Mouse (Mus musculus) hindlimb bud, embryonic 11.5 days (tissue): ENCODE data around the gene Shank2.

Experiments used
- DNase-seq: peaks from one replicate; pipeline ENCODE4 v3.0.0-alpha.2; 2012; ENCODE audit warnings: low read depth, low spot score; ENCODE audit errors: extremely low spot score

Shank2 gene

DNA sequence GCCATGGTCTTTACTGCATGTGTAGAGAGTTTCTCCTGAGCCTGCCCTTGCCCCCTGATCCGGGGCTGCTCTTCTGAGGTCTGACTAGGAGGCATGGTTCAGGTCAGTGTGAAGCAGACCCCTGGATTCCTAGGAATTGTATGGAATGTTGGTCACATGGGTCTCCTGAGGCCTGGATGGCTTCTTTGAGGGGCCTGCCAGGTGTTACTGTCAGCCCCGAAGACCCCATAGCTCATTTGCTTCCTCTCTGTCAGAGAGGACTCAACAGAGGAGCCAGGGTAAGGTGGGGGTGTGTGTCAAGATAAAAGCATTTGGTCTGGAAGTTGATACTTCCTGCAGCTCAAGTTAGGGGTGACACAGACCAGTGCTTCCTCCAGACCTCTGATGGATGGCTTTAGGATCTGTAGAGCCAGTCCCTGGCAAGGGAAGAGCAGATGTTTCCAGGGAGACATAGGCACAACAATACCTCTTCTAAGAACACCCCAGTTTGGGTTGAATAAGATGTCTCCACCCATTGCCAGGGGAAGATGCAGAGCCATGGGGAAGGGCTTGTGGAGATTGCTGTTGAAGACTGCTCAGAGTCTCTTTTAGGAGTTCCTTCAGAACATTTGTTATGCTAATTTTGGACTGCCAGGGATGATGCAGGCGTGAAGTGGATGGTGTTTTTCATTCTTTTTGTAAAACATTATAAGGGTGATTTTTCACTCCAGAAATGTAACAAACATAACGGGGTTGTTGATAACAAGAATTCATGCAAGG is 100.7 kb downstream of the Shank2 start:
- DNase-seq: no peak

DNA sequence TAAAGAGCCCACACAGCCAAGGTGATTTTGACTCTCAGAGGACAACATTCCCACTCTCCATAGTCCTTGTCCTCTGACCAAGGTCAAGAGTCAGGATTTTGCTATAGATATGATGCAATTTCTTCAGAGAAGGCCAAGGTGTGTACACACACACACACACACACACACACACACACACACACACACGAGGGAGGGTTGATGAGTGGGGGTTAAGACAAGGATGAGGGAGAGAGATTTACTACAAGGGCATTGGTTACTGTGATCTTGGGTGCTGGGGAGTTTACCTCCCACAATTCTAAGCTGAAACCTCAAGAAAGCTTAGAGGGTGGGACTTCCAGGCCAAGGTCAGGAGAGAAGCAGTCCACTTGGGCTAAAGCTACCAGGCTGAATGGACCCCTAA is 104.2 kb downstream of the Shank2 start:
- DNase-seq: no peak

DNA sequence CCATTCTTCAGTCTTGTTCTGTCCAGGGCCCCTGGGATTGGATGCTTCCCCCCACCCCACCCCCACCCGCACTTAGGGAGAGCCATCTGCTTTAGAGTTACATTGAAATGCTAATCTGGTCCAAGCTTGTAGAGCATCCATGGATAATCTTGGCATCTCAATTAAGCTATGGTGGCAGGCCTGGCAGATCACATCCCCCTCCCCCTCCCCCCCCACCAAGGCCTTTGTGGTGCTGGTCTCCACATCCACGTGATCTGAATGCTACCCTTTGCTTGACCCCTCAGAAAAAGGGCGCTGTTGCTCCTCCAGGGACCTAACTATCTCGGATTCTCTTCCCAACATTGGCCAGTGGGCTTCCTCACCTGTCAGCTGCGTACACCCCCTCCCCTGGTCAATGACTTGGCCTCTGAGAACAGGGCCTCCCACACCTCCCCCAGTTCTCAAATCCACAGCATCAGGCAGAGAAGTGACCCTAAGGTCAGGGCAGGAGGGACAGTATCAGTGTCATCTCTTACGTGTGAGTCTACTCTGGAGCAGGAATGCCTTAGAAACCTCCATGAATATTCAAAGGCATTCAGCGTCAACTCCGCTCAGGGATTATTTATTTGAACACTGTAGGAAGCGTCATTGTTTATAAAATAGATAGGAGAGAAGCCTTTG is 104.8 kb downstream of the Shank2 start:
- DNase-seq: no peak

DNA sequence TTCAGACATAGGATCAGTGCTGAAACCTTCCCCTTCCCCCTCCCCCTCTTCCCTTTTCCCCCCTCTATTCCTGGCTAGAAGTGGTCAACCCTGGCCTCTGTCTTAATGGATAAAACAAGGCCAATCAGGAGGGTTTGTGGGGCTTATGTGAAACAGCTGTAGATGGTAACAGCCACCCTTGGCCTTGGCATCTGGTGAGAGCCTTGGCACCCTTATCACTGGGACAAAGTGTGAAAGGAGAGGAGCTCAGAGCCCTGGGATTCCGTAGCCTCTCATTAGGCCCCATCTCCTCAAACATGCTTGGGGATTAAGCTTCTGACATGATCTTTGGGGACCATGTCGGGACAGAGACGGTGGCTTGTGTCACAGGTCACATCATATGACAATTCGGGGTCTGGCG is 106.4 kb downstream of the Shank2 start:
- no peak for DNase-seq

DNA sequence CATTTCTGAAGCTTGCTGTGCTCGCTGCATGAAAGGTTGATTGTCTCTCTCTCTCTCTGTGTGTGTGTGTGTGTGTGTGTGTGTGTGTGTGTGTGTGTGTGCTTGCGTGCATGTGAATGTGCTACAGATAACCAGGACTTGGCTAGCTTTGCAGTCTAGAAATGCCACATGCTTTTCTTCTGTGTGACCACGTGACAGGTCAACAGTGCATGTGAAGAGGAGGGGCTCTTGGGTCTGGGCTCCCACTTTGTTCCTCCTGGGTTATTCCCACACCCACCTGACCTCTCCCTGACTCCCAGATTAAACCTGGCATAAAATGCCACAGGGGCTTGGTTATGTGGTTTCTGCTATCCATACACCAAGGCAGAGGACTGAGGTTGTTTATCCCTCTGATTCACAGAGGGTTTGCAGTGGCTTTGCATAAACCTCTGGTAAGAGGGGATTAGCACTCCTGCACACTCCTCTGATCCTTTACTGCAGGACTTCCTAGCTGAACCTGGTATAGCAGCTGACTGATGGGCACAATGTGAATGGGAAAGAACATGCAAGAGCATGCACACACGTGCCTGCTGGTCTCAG is 109.4 kb downstream of the Shank2 start:
- DNase-seq: no peak

DNA sequence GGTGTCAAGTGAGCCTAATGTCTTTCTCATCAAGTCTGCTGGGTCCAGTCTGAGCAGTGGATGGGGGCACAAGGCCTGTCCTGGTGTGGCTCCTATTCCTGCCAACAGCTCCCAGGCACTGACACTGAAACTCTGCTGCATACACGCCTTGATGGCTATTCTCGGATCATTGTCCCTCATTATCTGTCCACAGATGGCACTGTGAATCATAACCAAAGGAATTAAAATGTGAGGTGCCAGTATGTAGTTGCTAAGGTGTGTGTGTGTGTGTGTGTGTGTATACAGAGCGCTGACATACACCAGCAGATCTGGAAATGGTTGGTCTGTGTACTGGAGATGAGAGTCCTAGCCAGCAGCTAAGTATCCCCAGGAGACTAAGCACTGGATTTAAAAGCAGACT is 110.3 kb downstream of the Shank2 start:
- DNase-seq: no peak

DNA sequence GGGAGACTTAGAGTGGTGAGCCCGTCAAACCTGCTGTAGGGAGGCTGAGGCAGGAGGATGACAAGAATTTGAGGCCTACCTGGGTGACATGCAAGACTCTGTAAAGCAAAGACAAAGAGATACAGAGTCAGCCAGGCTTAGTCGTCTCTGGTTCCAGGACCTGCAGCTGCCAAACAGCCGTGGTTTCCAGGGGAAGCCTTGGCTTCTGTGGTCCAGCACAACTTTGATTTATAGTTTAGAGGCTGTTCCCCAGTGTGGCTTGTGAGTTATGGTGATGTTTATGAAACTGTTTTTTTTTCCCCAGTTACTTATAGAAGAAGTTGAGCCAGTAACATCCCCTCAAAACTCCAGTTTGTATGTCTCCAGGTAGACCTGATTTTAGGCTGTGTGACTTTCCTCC is 112.5 kb downstream of the Shank2 start:
- DNase-seq: no peak

DNA sequence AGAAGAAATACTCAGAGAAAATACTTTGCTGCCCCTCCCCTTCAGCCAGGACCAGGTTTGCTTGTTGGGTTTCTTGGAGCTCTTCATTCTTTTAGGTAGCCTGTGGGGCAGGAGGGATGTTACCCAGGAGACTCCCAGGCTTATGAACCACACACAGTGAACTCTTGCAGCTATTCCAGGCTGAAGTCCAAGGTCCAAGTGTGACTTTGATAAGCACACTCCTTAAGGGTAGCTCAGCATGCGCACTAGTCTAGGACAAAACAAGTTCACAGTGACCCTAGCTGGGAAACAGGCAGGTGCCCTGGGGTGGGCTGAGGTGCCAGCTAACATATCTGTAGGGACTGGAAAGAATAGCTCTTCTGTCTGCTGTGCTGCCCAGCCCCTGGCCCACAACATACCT is 117.8 kb downstream of the Shank2 start:
- no peak for DNase-seq

DNA sequence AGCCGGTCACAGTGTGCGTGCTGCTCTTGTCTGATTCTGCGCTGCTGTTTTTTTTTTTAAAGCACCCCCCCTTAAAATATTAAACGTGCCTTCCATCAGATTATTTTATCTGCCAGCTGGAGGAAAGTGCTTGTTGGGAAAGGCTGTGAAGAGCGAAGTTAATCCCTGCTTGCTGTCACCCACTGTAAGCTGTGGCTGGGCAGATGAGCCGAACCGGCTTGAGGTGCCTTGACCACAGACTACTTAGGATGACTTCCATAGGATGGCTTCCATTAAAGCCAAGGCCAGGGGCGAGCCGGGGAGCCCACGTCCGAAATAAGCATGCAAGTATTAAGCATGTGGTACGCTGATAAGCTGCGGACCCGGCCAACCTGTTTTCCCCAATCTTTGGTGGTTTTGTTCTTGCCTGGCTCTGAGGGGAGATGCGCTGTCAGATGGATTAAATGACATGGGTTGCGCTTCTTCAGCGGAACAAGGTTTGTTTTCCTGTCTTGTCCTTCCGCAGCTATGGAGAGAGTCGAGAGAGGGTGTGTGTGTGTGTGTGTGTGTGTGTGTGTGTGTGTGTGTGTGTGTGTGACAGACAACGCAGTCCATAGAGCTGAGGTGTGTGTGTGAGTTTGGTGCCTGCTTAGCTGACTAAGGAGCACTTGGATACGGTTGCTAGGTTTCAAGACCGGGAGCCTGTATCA is 131.1 kb downstream of the Shank2 start:
- no peak for DNase-seq

DNA sequence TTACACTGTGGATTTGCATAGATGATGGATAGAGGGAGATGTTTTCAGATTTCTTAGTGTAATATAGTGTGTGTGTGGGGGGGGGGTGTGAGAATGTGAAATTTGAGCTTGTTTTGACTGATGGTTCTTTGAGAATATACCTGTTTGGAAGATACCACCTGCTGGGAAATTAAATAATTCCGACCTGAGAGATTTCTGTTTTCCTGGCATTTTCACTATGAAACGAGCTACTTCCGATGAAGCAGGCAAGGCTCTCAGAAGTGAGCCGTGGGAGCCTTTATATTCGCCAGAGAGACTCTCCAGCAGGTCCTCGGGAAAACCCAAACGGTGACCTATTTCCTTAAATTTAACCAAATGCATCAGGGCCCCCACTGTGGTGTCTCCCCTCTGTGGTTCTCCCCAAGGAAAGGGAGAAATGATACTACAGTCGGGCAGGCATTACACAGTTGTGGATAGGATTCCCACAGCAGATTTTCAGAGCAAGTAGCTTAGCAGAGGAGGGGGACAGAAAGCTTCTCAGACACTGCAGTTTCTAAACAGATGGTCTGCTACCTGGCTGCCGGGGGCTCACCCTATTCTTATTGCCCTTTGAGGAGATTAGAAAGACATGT is 131.8 kb downstream of the Shank2 start:
- no peak for DNase-seq

DNA sequence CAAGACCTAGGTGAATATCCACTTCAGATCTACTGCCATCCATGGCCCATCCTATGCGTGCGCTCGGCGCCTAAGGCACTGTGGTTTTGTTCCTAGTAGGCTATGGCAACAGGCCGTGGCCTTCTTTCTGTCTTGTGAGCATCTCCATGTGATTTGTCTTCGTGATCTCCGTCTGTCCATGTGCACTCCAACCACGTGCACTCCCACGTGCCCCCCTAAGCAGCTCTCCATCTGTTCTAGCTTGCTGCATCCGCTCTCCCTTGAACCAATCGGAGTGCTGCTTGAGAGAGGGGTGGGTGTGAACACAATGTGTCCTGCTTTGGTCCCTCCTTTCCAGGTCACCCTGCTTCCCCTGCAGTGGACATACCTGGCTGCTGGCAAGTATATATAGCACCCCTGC is 133.0 kb downstream of the Shank2 start:
- DNase-seq: no peak

DNA sequence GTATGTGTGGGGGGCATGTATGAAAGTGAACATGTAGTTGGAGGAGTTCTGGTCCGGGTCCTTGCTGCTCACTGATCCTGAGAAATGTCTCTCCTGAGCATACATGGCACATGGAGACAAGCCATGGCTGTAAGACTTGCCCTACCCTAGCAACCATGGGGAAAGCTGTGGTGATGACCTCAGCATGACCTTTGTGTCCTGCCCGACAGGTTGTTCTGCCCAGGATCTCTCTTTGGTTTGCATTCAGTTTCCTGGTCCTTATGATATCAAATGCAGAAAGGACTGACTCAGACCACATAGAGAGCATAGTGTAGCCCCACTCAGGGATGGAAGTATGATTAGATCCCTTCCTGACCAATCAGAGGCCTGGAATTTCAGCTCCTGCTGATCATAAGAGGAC is 136.1 kb downstream of the Shank2 start:
- DNase-seq: no peak

DNA sequence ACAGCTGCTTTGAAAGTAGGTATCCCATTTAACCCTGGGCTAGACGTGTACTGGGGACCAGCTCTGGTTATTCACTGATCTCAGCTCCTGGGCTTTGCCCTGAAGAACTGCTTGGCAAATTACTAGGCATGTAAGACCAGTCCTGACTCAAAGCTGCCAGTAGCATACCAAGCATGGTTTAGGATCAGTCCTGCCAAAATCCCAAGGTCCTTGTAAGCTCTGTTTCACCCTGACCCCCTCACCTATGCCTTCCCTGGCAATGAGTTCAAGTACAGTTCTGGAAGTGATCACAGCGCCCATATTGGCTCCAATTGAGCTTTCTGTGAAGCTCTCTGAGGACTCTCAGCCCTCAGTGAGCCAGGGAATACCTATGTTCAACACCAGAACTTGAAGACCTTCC is 136.7 kb downstream of the Shank2 start:
- no peak for DNase-seq

DNA sequence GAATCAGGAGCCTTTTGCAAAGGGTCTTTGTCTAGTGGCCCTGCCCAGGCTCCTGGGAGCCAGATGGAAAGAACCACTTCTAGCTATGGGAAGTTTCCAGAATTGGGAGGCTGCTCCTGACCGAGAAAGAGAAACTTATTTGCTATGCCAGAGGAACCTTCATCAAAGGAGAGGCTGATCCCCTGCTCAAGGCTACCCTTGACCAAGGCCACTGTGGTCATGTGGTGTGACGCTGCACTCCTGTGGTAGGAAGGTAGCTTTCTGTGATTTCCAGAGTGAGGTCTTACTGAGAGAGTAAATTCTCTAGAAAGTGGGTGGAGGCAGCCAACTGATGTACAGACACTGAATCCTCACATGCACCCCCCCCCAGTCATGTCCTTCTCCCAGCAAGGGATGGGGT is 138.0 kb downstream of the Shank2 start:
- no peak for DNase-seq

DNA sequence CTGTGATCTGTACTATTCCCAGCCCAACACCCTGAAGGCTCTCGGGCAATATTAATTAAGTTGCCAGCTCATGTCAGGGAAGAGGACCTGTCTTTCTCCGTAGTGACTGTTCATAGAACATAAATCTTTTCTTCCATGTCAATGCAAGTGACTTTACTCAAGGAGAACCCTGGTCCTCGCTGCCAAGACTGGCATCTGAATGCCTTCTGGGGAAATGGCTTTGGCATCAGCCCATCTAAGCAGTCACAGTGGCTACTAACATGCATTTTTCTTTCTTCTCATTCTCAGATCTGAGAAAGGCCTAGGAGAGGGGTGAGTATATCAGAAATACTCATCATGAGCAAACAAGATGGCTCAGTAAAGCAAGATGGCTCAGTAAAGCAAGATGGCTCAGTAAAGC is 138.7 kb downstream of the Shank2 start:
- no peak for DNase-seq

DNA sequence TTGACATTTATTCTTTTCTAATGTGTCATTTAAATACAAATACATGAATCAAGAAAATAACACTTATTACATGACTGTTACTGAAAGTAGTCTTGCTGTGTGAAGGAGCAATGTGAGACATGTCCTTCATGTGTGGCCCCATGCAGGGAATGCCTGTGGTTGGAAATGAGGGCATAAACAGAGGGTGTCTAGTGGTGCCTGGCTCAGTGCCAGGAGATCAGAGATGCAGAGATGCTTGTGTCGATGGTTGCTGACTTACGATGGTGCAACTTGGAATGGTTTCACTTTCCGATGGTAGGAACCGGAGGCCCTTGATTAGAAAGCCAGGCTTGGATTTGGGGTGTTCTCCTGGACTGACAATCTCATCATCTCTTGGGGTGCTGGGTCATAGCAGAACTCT is 140.3 kb downstream of the Shank2 start:
- no peak for DNase-seq

DNA sequence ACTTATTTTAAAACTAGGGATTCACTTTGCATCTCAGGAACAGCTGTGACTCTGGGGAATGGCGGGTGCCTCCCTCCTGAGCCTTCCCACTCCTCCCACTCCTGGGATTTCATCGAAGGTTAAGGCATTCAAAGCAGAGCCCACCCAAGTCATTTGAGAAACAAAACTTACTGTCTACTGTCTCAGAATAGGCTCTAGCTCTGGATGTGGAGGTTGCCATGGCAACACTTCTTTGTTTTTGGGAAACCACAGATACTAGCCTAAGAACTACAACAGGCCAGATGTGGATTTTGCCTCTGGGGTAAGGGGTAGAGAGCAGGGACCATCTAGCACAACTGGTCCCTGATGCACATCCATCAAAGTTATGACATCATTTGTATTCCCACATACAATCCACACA is 142.2 kb downstream of the Shank2 start:
- no peak for DNase-seq

DNA sequence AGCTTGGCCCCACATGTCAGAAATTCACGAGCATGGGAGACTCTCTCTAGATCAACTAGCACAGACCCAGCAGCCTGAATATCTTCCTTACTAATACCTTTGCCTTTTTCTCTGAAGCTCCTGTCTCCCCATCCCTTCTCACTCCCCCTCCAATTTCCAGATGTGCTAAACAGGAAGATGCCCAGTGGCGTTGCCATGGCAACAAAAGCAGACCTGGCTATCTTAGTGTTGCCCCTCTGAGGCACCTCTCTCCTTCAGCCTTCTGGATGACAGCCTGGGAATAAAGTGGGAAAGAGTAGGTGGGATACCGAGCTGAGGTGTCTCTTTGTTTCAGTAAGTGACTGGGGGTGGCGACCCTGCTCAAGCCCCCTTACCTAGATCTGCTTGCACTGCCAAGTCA is 146.4 kb downstream of the Shank2 start:
- DNase-seq: no peak

DNA sequence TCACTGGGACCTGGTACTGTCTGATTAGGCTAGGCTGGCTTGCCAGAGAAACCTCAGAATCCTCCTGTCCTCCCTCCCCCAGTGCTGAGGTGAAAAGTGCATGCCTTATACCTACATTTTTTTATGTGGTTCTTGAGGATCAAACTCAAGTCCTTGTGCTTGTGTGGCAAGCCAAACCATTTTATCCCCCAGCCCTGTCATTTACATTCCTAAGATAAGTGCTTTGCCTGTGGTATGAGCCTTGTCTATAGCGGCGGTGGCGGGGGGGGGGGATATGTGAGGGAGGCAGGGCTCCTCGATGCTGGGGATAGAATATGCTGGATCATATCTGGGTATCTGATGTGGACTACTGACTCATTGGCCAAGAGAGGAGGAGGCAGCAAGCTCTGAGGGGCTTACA is 151.4 kb downstream of the Shank2 start:
- no peak for DNase-seq

DNA sequence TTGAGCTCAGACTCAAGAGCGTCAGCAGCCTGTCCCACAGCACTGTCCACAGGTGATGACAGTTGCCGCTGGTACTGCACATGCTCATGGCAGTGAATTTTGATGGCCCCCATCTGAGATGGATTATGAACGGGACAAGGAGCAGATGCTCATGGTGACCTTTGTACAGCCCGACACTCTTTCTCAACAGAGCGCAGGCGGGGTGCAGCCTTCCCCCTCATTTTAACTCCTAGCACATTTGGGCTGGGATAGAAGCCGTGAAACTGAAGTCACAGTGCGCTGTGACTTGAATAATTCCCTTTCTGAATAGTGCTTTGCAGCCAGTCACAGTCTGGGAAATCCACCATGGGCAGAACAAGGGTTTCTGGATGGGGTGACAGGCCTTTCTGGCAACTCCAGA is 152.0 kb downstream of the Shank2 start:
- DNase-seq: peak; percentile 14

DNA sequence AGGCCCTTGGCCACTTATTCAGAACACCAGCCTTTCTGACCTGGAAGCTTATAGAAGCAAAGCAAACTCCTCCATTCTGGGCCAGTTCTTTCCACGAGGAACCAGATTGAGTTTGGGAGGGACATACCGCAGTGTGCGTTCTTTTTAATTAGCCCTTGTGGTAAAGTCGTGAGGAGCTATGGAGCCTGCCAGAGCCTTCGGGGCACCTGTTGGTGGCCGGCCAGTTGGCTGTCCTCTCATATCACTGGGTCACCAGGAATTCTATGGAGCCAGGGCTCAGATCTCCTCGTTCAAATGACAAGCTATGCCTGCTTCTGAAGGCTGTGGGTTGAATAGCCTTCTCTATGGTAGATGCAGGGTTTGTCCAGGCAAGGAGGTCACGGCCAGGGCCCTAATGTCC is 156.2 kb downstream of the Shank2 start:
- no peak for DNase-seq

DNA sequence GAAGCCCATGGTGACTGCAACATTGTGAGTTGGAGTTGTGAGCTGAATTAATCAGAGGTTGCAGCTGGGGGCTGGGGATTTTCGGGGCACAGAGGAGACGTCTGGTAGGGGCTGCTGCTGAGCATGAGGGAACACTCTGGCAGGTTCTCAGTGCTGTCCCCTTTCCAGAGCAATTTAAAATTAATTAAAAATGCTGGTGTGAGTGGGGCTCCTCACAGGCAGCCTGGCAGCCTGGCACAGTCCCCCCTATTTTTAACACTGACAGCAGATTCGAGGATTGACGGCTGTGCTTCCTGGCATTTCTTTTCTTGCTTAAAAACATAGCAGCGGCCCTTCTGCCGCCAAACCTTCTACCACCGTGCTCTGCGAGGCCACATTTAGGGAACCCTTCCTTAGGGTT is 157.8 kb downstream of the Shank2 start:
- DNase-seq: no peak
